Mouse (Mus musculus) MEL (cell line): Measurements from ENCODE around the gene Pygm. TPM values are rescaled to one million over a fixed set of nuclear protein-coding genes. Genes with fewer than 3 reads are reported as not detected.
A peak's percentile ranks its signal among the peaks of the same experiment; 100 is the strongest.

Experiments
- DNase-seq: peaks from one replicate; pipeline ENCODE4 v3.0.0; 2011; ENCODE audit warnings: low read depth, low spot score
- H3K27ac ChIP-seq: 2 replicates; pipeline ENCODE4 v1.5.1; 2012; ENCODE audit warnings: low read depth, mild to moderate bottlenecking, control low read depth, low read length, moderate library complexity; ENCODE audit not compliant: control insufficient read depth
- H3K27me3 ChIP-seq, 2 experiments: fragments of 150-350 bp in 1 of 2; sonication (generic) in 1 of 2; 2 replicates each; pipeline ENCODE4 v1.6.1; 2012; ENCODE audit warnings: low read length in 2 of 2, mild to moderate bottlenecking in 2 of 2, improper control_type of control experiment in 1 of 2, moderate library complexity in 1 of 2; ENCODE audit not compliant: insufficient read depth in 2 of 2, control insufficient read depth in 1 of 2
- H3K36me3 ChIP-seq, 2 experiments: 2 replicates each; pipeline ENCODE4 v1.6.1; 2012 to 2014; ENCODE audit warnings: low read length in 2 of 2, improper control_type of control experiment in 1 of 2, inconsistent platforms in 1 of 2, mild to moderate bottlenecking in 1 of 2; ENCODE audit not compliant: insufficient read depth in 2 of 2, control insufficient read depth in 1 of 2
- H3K4me1 ChIP-seq, 2 experiments: fragments of 150-350 bp in 1 of 2; sonication (generic) in 1 of 2; 2 replicates each; pipeline ENCODE4 v1.6.1; 2012; ENCODE audit warnings: low read length in 2 of 2, improper control_type of control experiment in 1 of 2, mild to moderate bottlenecking in 1 of 2; ENCODE audit not compliant: insufficient read depth in 2 of 2, control insufficient read depth in 1 of 2
- H3K4me3 ChIP-seq, 2 experiments: fragments of 150-350 bp in 1 of 2; sonication (generic) in 1 of 2; 2 replicates each; pipeline ENCODE4 v1.5.1; 2012; ENCODE audit warnings: low read depth in 2 of 2, low read length in 2 of 2, mild to moderate bottlenecking in 2 of 2, moderate library complexity in 2 of 2, control low read depth in 1 of 2, improper control_type of control experiment in 1 of 2; ENCODE audit not compliant: control insufficient read depth in 1 of 2, insufficient read depth in 1 of 2
- H3K79me2 ChIP-seq: 2 replicates; pipeline ENCODE4 v1.6.1; 2012; ENCODE audit warnings: mild to moderate bottlenecking, low read length, moderate library complexity; ENCODE audit not compliant: control insufficient read depth, poor library complexity, insufficient read depth
- H3K9ac ChIP-seq: 2 replicates; pipeline ENCODE4 v1.6.1; 2012; ENCODE audit warnings: low read depth, mild to moderate bottlenecking, control low read depth, low read length, moderate library complexity; ENCODE audit not compliant: control insufficient read depth, poor library complexity, severe bottlenecking
- H3K9me3 ChIP-seq: fragments of 150-350 bp; sonication (generic); replicated peaks from 2 replicates; pipeline ENCODE4 v1.6.1; 2012; ENCODE audit warnings: mild to moderate bottlenecking, low read length, improper control_type of control experiment, moderate library complexity; ENCODE audit not compliant: insufficient read depth
- CHD2 ChIP-seq: IDR thresholded peaks from 2 replicates; pipeline ENCODE4 v1.6.1; 2011; ENCODE audit warnings: low read length, improper control_type of control experiment
- ELF1 ChIP-seq: IDR thresholded peaks from 2 replicates; pipeline ENCODE4 v1.6.1; 2014; ENCODE audit warnings: low read depth, mild to moderate bottlenecking, inconsistent platforms, low read length, improper control_type of control experiment, moderate library complexity
- ETS1 ChIP-seq: IDR thresholded peaks from 2 replicates; pipeline ENCODE4 v1.6.1; 2012; ENCODE audit warnings: low read depth, mild to moderate bottlenecking, inconsistent platforms, low read length, improper control_type of control experiment, moderate library complexity
- GATA1 ChIP-seq: IDR thresholded peaks from 2 replicates; pipeline ENCODE4 v1.6.1; 2011; ENCODE audit warnings: low read depth, low read length, improper control_type of control experiment
- KAT2A ChIP-seq: conservative IDR thresholded peaks from 2 replicates; pipeline ENCODE4 v1.6.1; 2012; ENCODE audit warnings: low read depth, low read length, improper control_type of control experiment, inconsistent platforms
- MAFK ChIP-seq: IDR thresholded peaks from 2 replicates; pipeline ENCODE4 v1.6.1; 2011; ENCODE audit warnings: low read depth, mild to moderate bottlenecking, low read length, improper control_type of control experiment, borderline replicate concordance
- MAZ ChIP-seq: IDR thresholded peaks from 2 replicates; pipeline ENCODE4 v1.6.1; 2012; ENCODE audit warnings: low read depth, mild to moderate bottlenecking, inconsistent platforms, low read length, improper control_type of control experiment
- MXI1 ChIP-seq: IDR thresholded peaks from 2 replicates; pipeline ENCODE4 v1.6.1; 2011; ENCODE audit warnings: mild to moderate bottlenecking, low read depth, low read length, improper control_type of control experiment
- MYB ChIP-seq: IDR thresholded peaks from 2 replicates; pipeline ENCODE4 v1.6.1; 2011; ENCODE audit warnings: mild to moderate bottlenecking, low read depth, low read length, improper control_type of control experiment
- NRF1 ChIP-seq: IDR thresholded peaks from 2 replicates; pipeline ENCODE4 v1.6.1; 2014; ENCODE audit warnings: low read depth, mild to moderate bottlenecking, inconsistent platforms, low read length, improper control_type of control experiment, moderate library complexity; ENCODE audit not compliant: poor library complexity, insufficient read depth, severe bottlenecking
- POLR2A ChIP-seq, 2 experiments: IDR thresholded peaks; 2 replicates each; pipeline ENCODE4 v1.6.1; 2011 to 2012; ENCODE audit warnings: low read length in 2 of 2, mild to moderate bottlenecking in 2 of 2, control low read depth in 1 of 2, improper control_type of control experiment in 1 of 2, low read depth in 1 of 2, moderate library complexity in 1 of 2; ENCODE audit not compliant: control insufficient read depth in 1 of 2, insufficient read depth in 1 of 2, poor library complexity in 1 of 2
- POLR2AphosphoS2 ChIP-seq: IDR thresholded peaks from 2 replicates; pipeline ENCODE4 v1.6.1; 2011; ENCODE audit warnings: low read length, improper control_type of control experiment
- RCOR1 ChIP-seq: IDR thresholded peaks from 2 replicates; pipeline ENCODE4 v1.6.1; 2012; ENCODE audit warnings: low read depth, mild to moderate bottlenecking, inconsistent platforms, low read length, improper control_type of control experiment
- TCF12 ChIP-seq: IDR thresholded peaks from 2 replicates; pipeline ENCODE4 v1.6.1; 2014; ENCODE audit warnings: low read depth, mild to moderate bottlenecking, inconsistent platforms, low read length, improper control_type of control experiment, moderate library complexity
- UBTF ChIP-seq: IDR thresholded peaks from 2 replicates; pipeline ENCODE4 v1.6.1; 2012; ENCODE audit warnings: low read depth, mild to moderate bottlenecking, inconsistent platforms, low read length, improper control_type of control experiment, moderate library complexity, borderline replicate concordance; ENCODE audit not compliant: insufficient read depth
- ZKSCAN1 ChIP-seq: IDR thresholded peaks from 2 replicates; pipeline ENCODE4 v1.6.1; 2012; ENCODE audit warnings: low read depth, mild to moderate bottlenecking, inconsistent platforms, low read length, improper control_type of control experiment, moderate library complexity
- ZNF384 ChIP-seq: IDR thresholded peaks from 2 replicates; pipeline ENCODE4 v1.6.1; 2012; ENCODE audit warnings: low read depth, mild to moderate bottlenecking, inconsistent platforms, low read length, improper control_type of control experiment
- polyA plus RNA-seq, 2 experiments: library from polyadenylated mRNA; stranded (reverse) in 1 of 2; unstranded in 1 of 2; fragments of >175 nt in 1 of 2; fragments of >200 nt in 1 of 2; gene quantifications; 2 replicates each; pipeline versions ENCODE4 v1.2.1 to v1.2.4; 2012; ENCODE audit warnings: low replicate concordance in 2 of 2, low read depth in 1 of 2; ENCODE audit not compliant: insufficient read length in 2 of 2, insufficient read depth in 1 of 2, missing spikeins in 1 of 2
- total RNA-seq: library from RNA; depleted of rRNA; stranded (reverse); fragments of 300-350 nt; gene quantifications from 2 replicates; pipeline ENCODE4 v1.2.3, GENCODE M21; 2012

Pygm gene
- total and polyA plus RNA-seq, 3 experiments, result 0.73 to 3.3 TPM; not detected in 1

- Histone ChIP-seq H3K4me1 (peaks cover 0 to 2% of the 10 kb centered on the region in 2 experiments; a peak in 2 of 4 replicates), H3K79me2 (no peaks in the 10 kb centered on the region), H3K36me3 (no peaks in the 10 kb centered on the region; a peak in 1 of 4 replicates), H3K9ac (no peak overlapping the region), H3K27ac (no peak overlapping the region), H3K27me3 (no peaks in the 10 kb centered on the region), H3K4me3 (no peak overlapping the region), H3K9me3 (no peaks in the 10 kb centered on the region)
- TF ChIP-seq RCOR1 (no peak), KAT2A (no peak), MYB (no peak), ELF1 (no peak), TCF12 (no peak), UBTF (no peak), ZKSCAN1 (no peak), CHD2 (no peak), MAFK (no peak), MAZ (no peak), POLR2A (IDR thresholded peaks at IDR 0.05; ENCODE audit: control insufficient read depth in 1 of 2, insufficient read depth in 1 of 2, low read depth in 1 of 2, low read length in 2 of 2, poor library complexity in 1 of 2) (no peak), MXI1 (no peak), ETS1 (no peak), NRF1 (no peak), POLR2AphosphoS2 (no peak)
- DNase-seq, result no peak
These were observed 35.5 kb upstream of the Pygm start for GRCm38 (mm10) chr19:6348717-6349116.

- no peak overlapping the region for H3K9ac ChIP-seq
- no peaks in the 10 kb centered on the region for H3K9me3 ChIP-seq
- no peak overlapping the region for H3K27ac ChIP-seq
- DNase-seq, result no peak
- H3K4me3 ChIP-seq, result no peak overlapping the region
- peaks cover 0 to 2% of the 10 kb centered on the region in 2 experiments; a peak in 2 of 4 replicates for H3K4me1 ChIP-seq
- TF ChIP-seq ZNF384 (no peak), GATA1 (0 out of 2 replicates have a peak, but pooled peaks have one; percentile 5)
- H3K36me3 ChIP-seq, result no peaks in the 10 kb centered on the region; a peak in 1 of 4 replicates
- no peaks in the 10 kb centered on the region for H3K79me2 ChIP-seq
- H3K27me3 ChIP-seq, result no peaks in the 10 kb centered on the region
These were observed 34.8 kb upstream of the Pygm start for GRCm38 (mm10) chr19:6349215-6349983.
